In the genomic region with DNA sequence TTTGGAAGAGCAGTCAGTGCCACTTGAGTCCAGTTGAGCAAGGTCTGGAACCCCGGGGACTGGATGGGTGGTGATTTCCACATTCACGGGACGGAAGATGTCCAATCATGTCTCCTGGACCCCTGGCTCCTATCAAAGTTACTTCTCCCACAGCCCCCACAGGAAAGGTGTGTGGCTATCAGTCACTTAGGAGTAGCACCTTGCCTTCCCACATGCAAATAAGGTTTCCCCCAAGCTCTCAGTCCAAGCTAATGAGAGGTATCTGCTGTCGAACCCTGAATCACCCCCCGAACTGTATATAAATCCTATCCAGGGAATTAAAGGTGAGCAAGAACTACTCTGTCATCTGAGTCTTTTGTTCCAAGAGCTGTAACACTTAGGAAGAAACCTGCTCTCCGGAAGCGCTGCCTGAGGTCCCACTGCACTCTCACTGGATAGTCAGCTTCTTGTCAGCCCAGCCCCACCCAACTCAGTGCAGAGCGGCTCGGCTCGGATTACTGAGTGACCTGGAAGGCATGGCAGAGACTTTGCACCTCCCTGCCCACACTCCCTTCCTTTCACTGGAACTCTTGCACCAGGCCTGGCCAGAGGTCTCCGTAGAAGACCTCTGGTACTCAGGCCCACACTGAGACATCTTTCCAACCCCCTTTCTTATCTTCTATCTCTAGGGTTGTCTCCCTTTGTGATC, we compare ENCODE assay signal across 11 mouse cellular contexts. TPM values are rescaled to one million over a fixed set of nuclear protein-coding genes. Genes with fewer than 3 reads are reported as not detected.
A peak's percentile ranks its signal among the peaks of the same experiment; 100 is the strongest.
DNase-seq lines count a peak whose midpoint lies in the region; ATAC-seq and TF ChIP-seq lines count a peak whose summit lies in the region.
"Had no signal": no experiment of that assay in that cellular context is flagged by ENCODE, and none has a peak within 500 bp of the region (broad histone marks: within the 10 kb centered on the region; RNA-seq: fewer than 3 reads in every experiment).

No protein-coding gene starts in this region.

- H3K4me1 ChIP-seq in ES-E14 (ENCODE audit: control insufficient read depth in 2 of 2, insufficient read depth in 2 of 2, low read length in 2 of 2, poor library complexity in 1 of 2), result no peaks in the 10 kb centered on the region
- H3K4me1 ChIP-seq in intestine, embryonic 14.5 days (replicated peaks; ENCODE audit: control insufficient read depth, insufficient read depth, low read length), result no peaks in the 10 kb centered on the region
- H3K4me1 ChIP-seq: hindbrain, embryonic 12.5 days had no signal

- no peak overlapping the region for H3K4me2 ChIP-seq in intestine, embryonic 14.5 days (ENCODE audit: low read length)
- H3K4me2 ChIP-seq: hindbrain, embryonic 12.5 days had no signal

- H3K9me3 ChIP-seq in ES-E14 (ENCODE audit: control insufficient read depth, insufficient read depth, low read depth, low read length), result no peaks in the 10 kb centered on the region
- H3K9me3 ChIP-seq in intestine, embryonic 14.5 days (ENCODE audit: control insufficient read depth, low read length), result 0 out of 2 replicates have a peak, but pooled peaks cover 6% of the 10 kb centered on the region
- H3K9me3 ChIP-seq: hindbrain, embryonic 12.5 days had no signal

- in situ Hi-C loops in ES-E14 (cut with MboI; ENCODE audit: low sequenced_read_pairs in 2 of 2, unreplicated experiment in 2 of 2), result no loop called here

- peak; percentile 41 for DNase-seq in ES-CJ7 (ENCODE audit: low read depth, low spot score)
- DNase-seq in ES-E14 (ENCODE audit: low read depth, low spot score), result peak; percentile 21
- peak; percentile 54 for DNase-seq in intestine, embryonic 14.5 days (ENCODE audit: low spot score)
- peak; percentile 9 to 44 for DNase-seq in kidney, postnatal 36 days
- DNase-seq in frontal cortex, postnatal 36 days (ENCODE audit: low spot score in 2 of 2), result no peak
- no peak for DNase-seq in liver
- DNase-seq in cerebellum, adult 9-11 months, result no peak
- DNase-seq: adrenal gland, postnatal 14 days; liver, postnatal 0 days had no signal

- ATAC-seq in intestine, embryonic 14.5 days (replicated peaks; ENCODE audit: low FRiP score, low TSS enrichment, low read depth), result peak; percentile 83
- ATAC-seq: liver, postnatal 0 days had no signal

- H3K9ac ChIP-seq in ES-E14 (ENCODE audit: insufficient read depth, low read depth, low read length, poor library complexity, severe bottlenecking), result no peak overlapping the region
- no peak overlapping the region for H3K9ac ChIP-seq in intestine, embryonic 14.5 days (ENCODE audit: low read length)
- H3K9ac ChIP-seq: hindbrain, embryonic 12.5 days; liver, postnatal 0 days had no signal

- H3K4me3 ChIP-seq in ES-E14 (ENCODE audit: insufficient read depth in 1 of 2, low read depth in 1 of 2, low read length in 2 of 2, poor library complexity in 1 of 2, severe bottlenecking in 1 of 2), result no peak overlapping the region
- no peak overlapping the region for H3K4me3 ChIP-seq in intestine, embryonic 14.5 days (ENCODE audit: low read depth, low read length)
- H3K4me3 ChIP-seq: hindbrain, embryonic 12.5 days had no signal

- H3K27me3 ChIP-seq in intestine, embryonic 14.5 days (replicated peaks; ENCODE audit: control insufficient read depth, insufficient read depth, low read length), result no peaks in the 10 kb centered on the region
- H3K27me3 ChIP-seq: CH12.LX; hindbrain, embryonic 12.5 days had no signal

- 48% methylated on average over 11 of the region's 11 CpGs for WGBS in intestine, embryonic 14.5 days

- H3K36me3 ChIP-seq in ES-E14 (ENCODE audit: control insufficient read depth, insufficient read depth, low read length, poor library complexity, severe bottlenecking), result no peaks in the 10 kb centered on the region
- H3K36me3 ChIP-seq in intestine, embryonic 14.5 days (ENCODE audit: control insufficient read depth, insufficient read depth, low read length), result no peaks in the 10 kb centered on the region
- H3K36me3 ChIP-seq: hindbrain, embryonic 12.5 days had no signal

- H3K27ac ChIP-seq in ES-E14 (ENCODE audit: insufficient read depth, low read depth, low read length, poor library complexity, severe bottlenecking), result no peak overlapping the region
- no peak overlapping the region for H3K27ac ChIP-seq in intestine, embryonic 14.5 days (ENCODE audit: low read depth)
- H3K27ac ChIP-seq: hindbrain, embryonic 12.5 days had no signal

TF ChIP-seq in ES-E14, 5 proteins besides CTCF, POLR2A, EP300 and RAD21:
- TF ChIP-seq HCFC1 (IDR thresholded peaks at IDR 0.05; ENCODE audit: borderline replicate concordance, insufficient read depth, low read length) (no peak), ZNF384 (IDR thresholded peaks at IDR 0.05; ENCODE audit: low read depth, low read length) (no peak), ZC3H11A (IDR thresholded peaks at IDR 0.05; ENCODE audit: borderline replicate concordance, low read depth, low read length) (no peak), CHD2 (IDR thresholded peaks at IDR 0.05; ENCODE audit: low read depth, low read length) (no peak)

RNA-seq across cellular contexts. Expression of a gene that starts 52.1 kb away (rescaled TPM):
- total RNA-seq in ES-E14 (2012; rRNA removed), result 7.6 and 8.9 TPM in 2 replicates
- polyA plus RNA-seq in intestine, embryonic 14.5 days (2014; fragmentation: Nextera tagmentation; extraction: Ambion mirVana), result 26.8 and 30.5 TPM in 2 replicates

Comparison
In these comparisons a context has a peak if more than half of its experiments do, and no peak if none do; other contexts are left out.
1. DNase-seq: peak in ES-CJ7 (single experiment), ES-E14 (single experiment), intestine, embryonic 14.5 days (single experiment) and kidney, postnatal 36 days (2 of 2); none in frontal cortex, postnatal 36 days (0 of 2), liver (single experiment) and cerebellum, adult 9-11 months (single experiment).